Mouse (Mus musculus) neural tube, embryonic 13.5 days (tissue): ENCODE results near the gene Tmem147. TPM values are rescaled to one million over a fixed set of nuclear protein-coding genes. Genes with fewer than 3 reads are reported as not detected.

Source experiments
- ATAC-seq: fragments of 200-750 bp; cut with Nextera tagmentation; 2 replicates; pipeline ENCODE4 v1.8.0; 2017; ENCODE audit warnings: low read depth, mild to moderate bottlenecking, moderate TSS enrichment, moderate library complexity
- H3K27ac ChIP-seq: fragments of 300-500 bp; sonication (generic); replicated peaks from 2 replicates; pipeline ENCODE4 v1.5.1; 2015; ENCODE audit warnings: moderate library complexity, mild to moderate bottlenecking, inconsistent platforms
- H3K27me3 ChIP-seq: fragments of 300-500 bp; sonication (generic); 2 replicates; pipeline ENCODE4 v1.6.1; 2015; ENCODE audit warnings: mild to moderate bottlenecking, inconsistent platforms
- H3K36me3 ChIP-seq: fragments of 300-500 bp; sonication (generic); 2 replicates; pipeline ENCODE4 v1.6.1; 2015; ENCODE audit warnings: mild to moderate bottlenecking, inconsistent platforms
- H3K4me1 ChIP-seq: fragments of 300-500 bp; sonication (generic); replicated peaks from 2 replicates; pipeline ENCODE4 v1.6.1; 2015; ENCODE audit warnings: inconsistent platforms
- H3K4me2 ChIP-seq: fragments of 300-500 bp; sonication (generic); 2 replicates; pipeline ENCODE4 v1.6.1; 2015; ENCODE audit warnings: inconsistent platforms, mild to moderate bottlenecking, moderate library complexity
- H3K4me3 ChIP-seq: fragments of 300-500 bp; sonication (generic); 2 replicates; pipeline ENCODE4 v1.5.1; 2015; ENCODE audit warnings: mild to moderate bottlenecking, inconsistent platforms
- H3K9ac ChIP-seq: fragments of 300-500 bp; sonication (generic); 2 replicates; pipeline ENCODE4 v1.6.1; 2015; ENCODE audit warnings: moderate library complexity, mild to moderate bottlenecking, inconsistent platforms
- H3K9me3 ChIP-seq: fragments of 300-500 bp; sonication (generic); 2 replicates; pipeline ENCODE4 v1.6.1; 2016; ENCODE audit warnings: inconsistent platforms
- WGBS: fragments of 180-500 bp; shearing (Covaris S2); methylation state at CpG from one replicate; pipeline ENCODE4 v1.1.7; 2015; 5-methylcytosine and 5-hydroxymethylcytosine counted together
- polyA plus RNA-seq: library from polyadenylated mRNA; unstranded; fragments of >200 nt; fragmentation: Nextera tagmentation; extraction: Ambion mirVana; gene quantifications from 2 replicates; pipeline ENCODE4 v1.2.1, GENCODE M21; 2015

Tmem147 gene
- polyA plus RNA-seq, 1 experiment from 2014 or later, result 272 TPM

DNA sequence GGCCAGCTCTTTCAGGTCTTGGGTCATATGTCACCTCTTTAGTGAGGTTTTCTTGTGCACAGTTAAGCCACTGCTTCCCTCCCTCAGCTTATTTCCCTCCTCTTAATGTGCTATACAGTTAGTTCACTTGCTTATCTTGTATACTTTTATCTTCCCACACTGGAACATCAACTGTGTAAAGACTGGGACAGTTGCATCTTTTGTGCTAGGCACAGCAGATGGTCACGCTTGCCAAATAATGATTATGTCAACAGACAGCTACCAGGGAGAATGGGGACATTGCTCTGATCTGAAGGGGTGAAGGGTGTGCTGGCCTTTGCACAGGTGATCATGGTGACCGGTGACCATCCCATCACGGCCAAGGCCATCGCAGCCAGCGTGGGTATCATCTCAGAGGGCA, 9.7 kb downstream of the Tmem147 start:
- no peaks in the 10 kb centered on the region for H3K36me3 ChIP-seq
- no peak overlapping the region for H3K4me2 ChIP-seq
- H3K4me1 ChIP-seq, result peaks cover 11% of the 10 kb centered on the region
- H3K27ac ChIP-seq, result no peak overlapping the region
- no peaks in the 10 kb centered on the region for H3K9me3 ChIP-seq
- ATAC-seq, result no peak
- H3K27me3 ChIP-seq, result peaks cover 39% of the 10 kb centered on the region
- WGBS, result 96% methylated on average over 5 of the region's 5 CpGs
- no peak overlapping the region for H3K4me3 ChIP-seq
- no peak overlapping the region for H3K9ac ChIP-seq

GRCm38 (mm10) chr7:30717716-30718046, 11.7 kb downstream of the Tmem147 start:
- WGBS, result 10% methylated on average over 14 of the region's 14 CpGs
- Histone ChIP-seq H3K27me3 (peaks cover 51% of the 10 kb centered on the region), H3K36me3 (no peaks in the 10 kb centered on the region), H3K4me2 (peak overlapping the region; percentile 57), H3K9ac (0 out of 2 replicates have a peak overlapping the region, but pooled peaks have one; percentile 38), H3K4me3 (peak overlapping the region; percentile 33), H3K27ac (no peak overlapping the region), H3K9me3 (no peaks in the 10 kb centered on the region), H3K4me1 (peaks cover 11% of the 10 kb centered on the region)
- no peak; the same call in 1 of the 2 replicates for ATAC-seq

- Histone ChIP-seq H3K9ac (0 out of 2 replicates have a peak overlapping the region, but pooled peaks have one; percentile 38), H3K27ac (no peak overlapping the region), H3K4me3 (peak overlapping the region; percentile 33), H3K36me3 (no peaks in the 10 kb centered on the region), H3K27me3 (peaks cover 51% of the 10 kb centered on the region), H3K9me3 (no peaks in the 10 kb centered on the region), H3K4me1 (peaks cover 11% of the 10 kb centered on the region), H3K4me2 (peak overlapping the region; percentile 57)
- peak; percentile 92 for ATAC-seq
- WGBS, result 3% methylated on average over 43 of the region's 43 CpGs
These were observed 12.2 kb downstream of the Tmem147 start for GRCm38 (mm10) chr7:30717006-30717715.

DNA sequence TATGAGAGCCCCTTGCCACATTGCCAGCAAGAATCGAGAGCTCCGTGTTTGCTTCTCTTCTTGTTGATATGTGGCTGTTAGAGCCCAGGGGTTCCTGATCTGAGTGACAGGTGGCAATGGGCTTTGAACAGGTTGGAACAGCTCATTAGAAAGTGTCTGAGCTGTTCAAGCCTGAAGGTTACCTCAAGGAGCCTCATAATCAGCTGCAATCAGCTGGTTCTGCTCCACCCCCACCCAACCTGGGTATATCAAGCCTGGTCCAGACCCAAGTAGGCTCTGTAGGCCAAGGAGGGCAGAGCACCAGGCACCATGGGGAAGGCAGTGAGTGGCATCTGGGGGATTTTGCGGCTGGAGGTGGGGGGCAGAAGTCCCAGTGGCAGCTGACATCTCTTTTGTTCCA, 17.4 kb downstream of the Tmem147 start, which contains the start of gene Atp4a:
Gene Atp4a (plus strand): TSS at position 268 of the 400 bp plus-strand sequence.
- WGBS, result 77% methylated on average over 3 of the region's 3 CpGs
- Histone ChIP-seq H3K4me3 (no peak within 1 kb of the TSS), H3K27me3 (peaks cover 34% of the 10 kb centered on the region), H3K4me2 (no peak within 1 kb of the TSS), H3K27ac (no peak within 1 kb of the TSS), H3K9ac (no peak within 1 kb of the TSS), H3K9me3 (no peaks in the 10 kb centered on the region), H3K4me1 (peaks cover 2% of the 10 kb centered on the region; the same call in 1 of the 2 replicates), H3K36me3 (no peaks in the 10 kb centered on the region)
- no peak for ATAC-seq

GRCm38 (mm10) chr7:30707441-30707840, 21.9 kb downstream of the Tmem147 start:
- no peak for ATAC-seq
- H3K36me3 ChIP-seq, result no peaks in the 10 kb centered on the region
- no peak overlapping the region for H3K4me2 ChIP-seq
- no peak overlapping the region for H3K9ac ChIP-seq
- WGBS, result 94% methylated on average over 1 of the region's 1 CpGs
- no peaks in the 10 kb centered on the region; the same call in 1 of the 2 replicates for H3K27me3 ChIP-seq
- no peak overlapping the region for H3K27ac ChIP-seq
- H3K4me3 ChIP-seq, result no peak overlapping the region
- no peaks in the 10 kb centered on the region for H3K9me3 ChIP-seq
- no peaks in the 10 kb centered on the region for H3K4me1 ChIP-seq

DNA sequence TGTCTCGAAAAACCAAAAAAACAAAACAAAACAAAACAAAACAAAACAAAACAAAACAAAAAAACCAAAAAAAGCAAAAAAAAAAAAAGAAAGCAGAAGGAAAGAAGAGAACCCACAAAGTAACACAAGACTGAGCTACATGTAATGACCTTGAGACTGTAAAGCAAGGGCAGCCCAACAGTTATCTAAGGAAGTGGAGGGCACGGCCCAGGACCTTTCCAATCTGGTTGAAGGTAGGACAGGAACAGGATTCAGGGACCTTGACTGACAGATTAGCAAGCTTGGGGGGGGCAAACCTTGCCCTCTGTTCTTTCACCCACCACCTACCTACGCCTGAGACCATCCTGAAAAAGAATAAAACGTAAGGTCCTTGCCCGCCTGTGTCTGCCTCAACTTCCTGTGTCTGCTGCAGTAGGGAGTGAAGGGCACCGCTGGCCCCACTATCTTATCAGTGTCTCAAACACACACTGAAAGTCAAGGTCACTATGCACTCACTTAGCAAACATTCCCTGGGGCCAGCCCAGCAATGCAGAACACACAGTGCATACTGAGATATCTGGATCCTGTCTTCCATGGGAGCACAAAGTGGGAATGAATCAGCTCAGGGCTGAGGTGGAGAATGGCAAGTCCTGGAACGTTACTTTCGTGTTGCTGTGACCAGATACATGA, 23.0 kb downstream of the Tmem147 start:
- Histone ChIP-seq H3K36me3 (no peaks in the 10 kb centered on the region), H3K9me3 (no peaks in the 10 kb centered on the region), H3K9ac (no peak overlapping the region), H3K27ac (no peak overlapping the region), H3K4me1 (no peaks in the 10 kb centered on the region), H3K27me3 (no peaks in the 10 kb centered on the region; the same call in 1 of the 2 replicates), H3K4me3 (no peak overlapping the region), H3K4me2 (no peak overlapping the region)
- no peak for ATAC-seq
- 84% methylated on average over 7 of the region's 8 CpGs for WGBS

- Histone ChIP-seq H3K9me3 (no peaks in the 10 kb centered on the region), H3K27me3 (no peaks in the 10 kb centered on the region), H3K27ac (no peak within 1 kb of the TSS), H3K36me3 (no peaks in the 10 kb centered on the region), H3K4me3 (no peak within 1 kb of the TSS), H3K4me1 (no peaks in the 10 kb centered on the region), H3K4me2 (no peak within 1 kb of the TSS), H3K9ac (no peak within 1 kb of the TSS)
- 33% methylated on average over 9 of the region's 9 CpGs for WGBS
- ATAC-seq, result no peak
These were observed 30.8 kb downstream of the Tmem147 start, which contains the start of gene 2200002J24Rik for GRCm38 (mm10) chr7:30698589-30698988. Gene 2200002J24Rik, plus strand, starts transcription at chr7:30698926.

- no peak overlapping the region for H3K4me3 ChIP-seq
- WGBS, result 77% methylated on average over 5 of the region's 5 CpGs
- H3K4me2 ChIP-seq, result no peak overlapping the region
- no peaks in the 10 kb centered on the region for H3K4me1 ChIP-seq
- H3K9me3 ChIP-seq, result no peaks in the 10 kb centered on the region
- no peak overlapping the region for H3K9ac ChIP-seq
- H3K36me3 ChIP-seq, result no peaks in the 10 kb centered on the region
- H3K27ac ChIP-seq, result no peak overlapping the region
- H3K27me3 ChIP-seq, result no peaks in the 10 kb centered on the region
- no peak for ATAC-seq
These were observed 31.2 kb downstream of the Tmem147 start for GRCm38 (mm10) chr7:30698101-30698500.

DNA sequence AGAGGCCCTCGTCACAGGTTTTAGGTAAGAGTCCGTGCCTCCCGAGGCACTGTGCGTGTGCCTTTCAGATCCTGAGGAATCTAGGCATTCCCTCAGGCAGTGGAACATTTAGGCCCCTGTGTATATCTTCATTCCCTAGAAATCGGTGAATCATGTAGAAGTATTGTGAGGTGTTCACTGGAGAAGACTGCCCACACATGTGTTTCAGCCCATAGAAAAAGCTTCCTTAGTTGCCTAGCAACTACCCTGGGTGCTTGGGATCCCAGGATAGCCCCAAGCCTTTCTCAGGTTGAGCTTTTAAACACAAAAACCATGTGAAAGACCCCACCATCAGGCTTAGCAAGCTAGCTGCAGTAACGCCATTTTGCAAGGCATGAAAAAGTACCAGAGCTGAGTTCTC, 41.0 kb downstream of the Tmem147 start:
- Histone ChIP-seq H3K4me2 (no peak overlapping the region), H3K9me3 (no peaks in the 10 kb centered on the region), H3K9ac (no peak overlapping the region), H3K4me1 (no peaks in the 10 kb centered on the region), H3K27ac (no peak overlapping the region), H3K27me3 (peaks cover 25% of the 10 kb centered on the region), H3K36me3 (no peaks in the 10 kb centered on the region), H3K4me3 (no peak overlapping the region)
- ATAC-seq, result no peak
- WGBS, result 79% methylated on average over 6 of the region's 6 CpGs

DNA sequence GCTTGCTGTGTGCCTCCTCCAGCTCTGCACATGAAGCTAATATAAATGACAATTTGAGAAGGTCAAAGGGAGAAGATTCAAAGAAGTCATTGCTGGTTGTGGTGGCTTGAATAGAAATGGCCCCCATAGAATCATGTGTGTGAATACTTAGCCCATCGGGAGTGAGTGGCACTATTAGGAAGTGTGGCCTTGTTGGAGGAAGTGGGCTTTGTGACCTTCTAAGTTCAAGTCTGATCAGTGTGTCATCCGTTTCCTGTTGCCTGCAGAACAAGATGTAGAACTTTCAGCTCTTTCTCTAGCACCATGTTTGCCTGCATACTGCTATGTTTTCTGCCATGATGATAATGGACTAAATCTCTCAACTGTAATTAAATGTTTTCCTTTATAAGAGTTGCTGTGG, 45.9 kb downstream of the Tmem147 start:
- no peak overlapping the region for H3K4me3 ChIP-seq
- no peak for ATAC-seq
- H3K9ac ChIP-seq, result no peak overlapping the region
- no peaks in the 10 kb centered on the region for H3K9me3 ChIP-seq
- H3K27me3 ChIP-seq, result peaks cover 28% of the 10 kb centered on the region
- 77% methylated on average over 2 of the region's 2 CpGs for WGBS
- no peaks in the 10 kb centered on the region for H3K4me1 ChIP-seq
- no peaks in the 10 kb centered on the region for H3K36me3 ChIP-seq
- no peak overlapping the region for H3K4me2 ChIP-seq
- no peak overlapping the region for H3K27ac ChIP-seq

DNA sequence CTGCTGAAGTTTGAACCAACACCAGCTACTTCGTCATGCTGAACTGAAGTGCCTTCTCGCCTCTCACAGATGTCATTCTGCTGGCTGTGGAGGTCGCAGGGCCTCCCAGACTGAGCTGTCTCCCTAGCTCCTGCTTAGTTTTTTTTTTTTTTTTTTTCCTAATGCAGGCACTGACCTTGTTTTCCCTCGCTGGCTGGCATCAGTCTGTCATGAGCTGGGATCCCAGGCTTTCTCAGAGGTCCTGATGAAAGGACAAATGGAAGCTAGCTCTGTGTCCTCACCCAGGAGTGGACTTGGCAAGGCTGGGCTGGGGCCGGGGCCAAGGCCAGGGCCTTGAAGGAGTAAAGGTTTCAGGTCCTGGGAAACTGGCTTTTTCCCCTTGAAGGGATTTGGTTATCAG, 47.4 kb downstream of the Tmem147 start:
- Histone ChIP-seq H3K27me3 (peaks cover 13% of the 10 kb centered on the region), H3K27ac (no peak overlapping the region), H3K9me3 (no peaks in the 10 kb centered on the region), H3K9ac (no peak overlapping the region), H3K4me3 (no peak overlapping the region), H3K4me2 (no peak overlapping the region), H3K36me3 (no peaks in the 10 kb centered on the region), H3K4me1 (no peaks in the 10 kb centered on the region)
- WGBS, result 73% methylated on average over 5 of the region's 5 CpGs
- no peak for ATAC-seq

- Histone ChIP-seq H3K27ac (no peak overlapping the region), H3K4me1 (no peaks in the 10 kb centered on the region), H3K27me3 (peaks cover 7% of the 10 kb centered on the region), H3K4me3 (no peak overlapping the region), H3K36me3 (no peaks in the 10 kb centered on the region), H3K9me3 (no peaks in the 10 kb centered on the region), H3K4me2 (no peak overlapping the region), H3K9ac (no peak overlapping the region)
- WGBS, result 71% methylated on average over 5 of the region's 5 CpGs
- no peak for ATAC-seq
These were observed 50.9 kb downstream of the Tmem147 start for GRCm38 (mm10) chr7:30678263-30678975.
